Mouse (Mus musculus) ovary, postnatal 10 days (tissue): ENCODE results near the gene Arhgap32.
"Not testable (repeated sequence)": the region's sequence is repeated elsewhere in the genome, so short reads cannot be mapped to it uniquely, and the experiment has no call there.

ENCODE experiments used
- DNase-seq: peaks from one replicate; pipeline ENCODE4 v3.0.0; 2022; ENCODE audit warnings: low spot score

Arhgap32 gene

DNA sequence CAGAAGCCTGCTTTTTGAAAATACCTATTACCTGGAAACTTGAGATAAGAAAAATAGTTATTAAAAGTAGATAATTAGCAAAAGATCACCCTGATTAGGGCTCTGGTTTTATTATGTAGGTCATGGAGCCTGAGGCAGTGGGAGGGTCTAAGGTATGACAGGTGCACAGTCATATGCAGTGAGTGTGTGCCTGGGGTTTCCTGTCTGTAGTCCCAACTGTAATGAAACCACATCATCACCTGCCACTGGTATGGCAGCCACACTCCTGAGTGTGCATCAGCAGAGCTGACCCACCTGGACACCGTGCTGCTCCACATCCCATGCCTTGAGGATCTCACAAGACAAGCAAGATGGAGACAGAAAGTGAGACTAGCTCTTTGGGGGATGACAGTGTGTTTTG lies at the start of gene Arhgap32:
Gene Arhgap32 (plus strand): TSS at position 351 of the 400 bp plus-strand sequence.
- DNase-seq, result no peak

DNA sequence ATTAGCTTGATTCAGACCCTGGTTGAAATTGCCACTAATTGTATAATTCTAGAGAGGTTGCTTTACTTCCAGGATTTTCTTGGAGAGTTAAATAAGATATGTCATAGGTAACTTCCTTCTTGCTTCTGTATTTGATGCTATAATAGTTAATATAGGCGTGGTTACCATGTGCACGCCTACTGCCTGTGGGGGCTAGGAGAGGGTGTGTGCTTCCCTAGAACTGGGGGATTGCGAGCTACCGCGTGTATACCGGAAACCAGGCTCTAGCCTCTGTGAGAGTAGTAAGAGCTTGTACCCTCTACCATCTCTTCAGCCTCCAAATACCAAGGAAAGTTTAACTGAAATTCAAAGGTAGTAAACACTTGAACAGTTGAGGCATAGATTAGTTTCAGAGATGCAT lies 43.2 kb upstream of the Arhgap32 start:
- DNase-seq, result no peak

DNA sequence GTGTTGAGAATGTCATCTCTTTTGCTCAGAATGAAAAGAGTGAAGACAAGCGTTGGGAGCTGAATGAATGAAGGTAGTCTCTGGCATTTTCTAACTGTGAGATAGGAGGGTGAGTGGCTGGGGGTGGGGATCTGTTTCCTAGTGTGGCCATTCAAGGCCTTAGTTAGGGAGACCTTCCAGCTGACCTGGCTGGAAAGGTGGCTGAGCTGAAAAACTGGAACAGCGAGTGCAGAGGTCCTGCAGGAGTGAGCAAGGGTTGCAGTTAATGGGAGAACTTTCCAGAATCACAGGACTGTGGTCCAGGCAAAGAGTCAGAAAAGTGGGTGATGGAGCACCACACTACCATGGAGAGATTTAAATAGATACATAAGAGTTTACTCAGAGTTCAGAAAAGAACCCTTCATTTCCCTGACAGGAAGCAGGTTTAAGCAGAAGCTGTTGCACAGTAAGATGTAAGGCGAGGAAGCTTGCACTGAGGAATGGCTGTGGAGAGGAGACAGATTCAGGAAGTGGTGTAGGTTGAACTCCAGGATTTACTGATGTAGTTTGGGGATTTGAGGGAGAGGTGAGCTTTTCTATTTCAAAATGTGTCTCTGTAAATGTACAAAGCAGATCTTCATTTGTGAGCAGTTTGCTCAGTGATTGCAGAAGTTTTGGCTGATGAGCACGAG lies 27.7 kb upstream of the Arhgap32 start:
- no peak for DNase-seq

DNA sequence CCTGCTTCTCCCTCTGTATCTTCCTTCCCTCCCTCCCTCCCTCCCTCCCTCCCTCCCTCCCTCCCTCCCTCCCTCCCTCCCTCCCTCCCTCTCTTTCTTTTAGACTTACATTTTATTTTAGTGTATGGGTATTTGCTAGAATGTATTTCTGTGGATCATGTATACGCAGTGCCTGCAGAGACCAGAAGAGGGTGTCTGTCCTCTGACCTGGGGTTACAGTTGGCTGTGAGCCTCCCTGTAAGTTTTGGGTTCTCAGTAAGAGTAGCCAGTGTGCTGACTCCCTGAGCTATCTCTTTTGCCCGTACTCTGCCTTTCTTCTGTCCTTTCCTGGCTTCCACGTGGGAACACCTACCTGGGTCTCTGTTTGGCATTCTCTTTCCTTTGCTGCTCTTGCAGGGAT lies 27.1 kb upstream of the Arhgap32 start:
- no peak for DNase-seq

DNA sequence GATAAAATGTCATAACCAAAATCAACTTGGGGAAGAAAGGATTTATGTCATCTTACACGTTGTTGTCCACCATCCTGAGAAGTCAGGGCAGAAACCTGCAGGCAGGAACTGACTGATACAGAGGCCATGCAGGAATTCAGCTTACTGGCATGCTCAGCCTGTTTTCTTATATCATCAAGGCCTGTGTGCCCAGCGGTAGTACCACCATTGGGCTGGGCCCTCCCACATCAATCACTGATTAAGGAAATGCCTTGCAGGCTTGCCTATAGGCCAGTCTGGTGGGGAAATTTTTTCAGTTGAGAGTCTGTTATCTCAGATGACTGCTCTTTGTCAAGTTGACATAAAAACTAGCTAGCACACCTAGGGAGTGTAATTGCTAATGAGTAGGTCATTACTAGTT lies 22.5 kb upstream of the Arhgap32 start:
- no peak for DNase-seq

DNA sequence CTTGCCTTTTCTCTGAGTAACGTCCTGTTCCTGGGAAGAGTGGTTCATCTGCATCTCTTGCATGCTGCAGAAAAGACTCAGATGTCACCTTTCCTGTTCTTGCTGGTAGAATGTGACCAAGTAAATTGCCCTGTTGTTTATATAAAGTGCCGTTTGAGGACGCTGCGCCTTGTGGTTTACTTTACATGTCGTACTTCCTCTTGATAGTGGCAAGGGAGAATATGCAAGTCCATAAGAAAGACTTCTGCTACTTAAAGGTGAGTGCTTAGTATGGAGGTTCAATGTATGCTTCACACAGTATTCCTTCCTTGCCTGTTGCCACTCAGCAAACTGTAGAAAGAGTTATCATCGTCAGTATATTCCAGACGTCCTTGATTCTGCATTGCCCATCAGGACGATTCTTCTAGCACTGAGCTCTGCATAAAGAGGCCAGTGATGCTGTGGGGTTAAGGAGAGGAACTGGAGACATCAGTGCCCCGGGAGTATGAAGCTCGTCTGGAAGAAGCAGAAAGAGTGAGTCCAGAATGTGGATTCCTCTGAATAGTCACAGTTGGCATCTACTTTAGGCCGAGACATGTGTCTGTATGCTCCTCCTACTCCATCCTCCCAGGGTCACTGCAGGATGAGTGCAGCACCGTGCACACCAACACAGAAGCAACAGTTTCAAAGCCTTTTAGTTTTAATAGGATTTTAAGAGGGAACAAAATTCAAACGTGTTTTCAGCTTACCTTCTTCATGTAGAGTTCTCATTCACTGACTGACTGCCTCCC lies 21.4 kb upstream of the Arhgap32 start:
- no peak for DNase-seq

DNA sequence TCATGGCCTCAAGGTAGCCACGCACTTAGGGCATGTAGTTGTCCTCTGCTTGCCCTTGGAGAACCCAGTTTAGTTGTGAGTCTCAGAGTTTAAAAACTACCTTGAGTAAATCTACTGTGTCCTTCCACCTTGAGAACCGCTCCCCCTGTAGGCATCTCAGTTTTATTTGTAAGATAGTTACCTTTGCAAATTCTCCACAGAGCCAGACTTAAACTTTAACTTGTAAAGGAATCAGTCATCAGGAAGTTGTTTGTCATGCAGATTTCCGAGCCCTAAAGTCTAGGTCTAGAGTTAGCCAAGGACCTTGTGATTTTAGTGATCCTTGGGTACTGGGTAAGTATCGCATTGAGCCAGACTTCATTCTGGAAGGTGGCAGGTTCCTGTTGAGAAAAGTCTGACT lies 20.4 kb upstream of the Arhgap32 start:
- DNase-seq, result no peak

DNA sequence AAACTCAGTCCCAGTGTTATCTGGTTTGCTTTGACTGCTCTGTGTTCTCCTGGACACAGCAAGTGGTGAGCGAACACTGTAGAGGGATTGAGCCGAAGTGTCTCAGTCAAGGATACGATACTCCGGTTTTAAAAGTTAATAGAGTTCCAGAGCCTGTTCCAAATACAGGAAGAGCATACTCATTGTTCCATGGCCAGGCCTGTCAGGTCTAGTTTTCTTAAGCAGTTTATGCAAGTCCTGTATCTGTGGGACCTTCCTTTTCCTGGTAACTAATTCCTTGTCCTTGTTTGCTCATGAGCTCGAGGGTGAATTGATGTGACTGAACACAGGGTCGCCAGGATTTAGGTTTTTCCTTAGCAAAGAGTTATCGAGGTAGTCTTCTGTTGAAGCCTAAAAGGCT lies 19.4 kb upstream of the Arhgap32 start:
- no peak for DNase-seq

DNA sequence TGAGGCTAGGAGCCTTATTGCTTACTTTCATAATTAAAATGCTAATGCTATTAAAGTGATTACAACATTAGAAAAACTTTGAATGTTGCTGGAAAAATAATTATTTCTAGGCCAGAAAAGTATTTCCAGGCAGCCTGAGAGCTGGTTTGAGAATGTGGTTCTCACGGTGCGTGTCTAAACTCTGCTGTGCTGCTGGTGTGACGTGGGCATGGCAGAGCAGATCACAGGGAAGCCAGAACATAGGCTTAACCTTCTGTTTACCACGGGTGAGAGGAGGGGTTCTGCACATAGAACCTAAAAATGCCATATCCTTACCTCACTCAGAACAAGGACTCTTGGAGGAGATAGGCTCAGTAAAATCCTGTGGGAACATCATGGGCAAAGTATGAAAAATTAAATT lies 18.8 kb upstream of the Arhgap32 start:
- DNase-seq, result no peak

DNA sequence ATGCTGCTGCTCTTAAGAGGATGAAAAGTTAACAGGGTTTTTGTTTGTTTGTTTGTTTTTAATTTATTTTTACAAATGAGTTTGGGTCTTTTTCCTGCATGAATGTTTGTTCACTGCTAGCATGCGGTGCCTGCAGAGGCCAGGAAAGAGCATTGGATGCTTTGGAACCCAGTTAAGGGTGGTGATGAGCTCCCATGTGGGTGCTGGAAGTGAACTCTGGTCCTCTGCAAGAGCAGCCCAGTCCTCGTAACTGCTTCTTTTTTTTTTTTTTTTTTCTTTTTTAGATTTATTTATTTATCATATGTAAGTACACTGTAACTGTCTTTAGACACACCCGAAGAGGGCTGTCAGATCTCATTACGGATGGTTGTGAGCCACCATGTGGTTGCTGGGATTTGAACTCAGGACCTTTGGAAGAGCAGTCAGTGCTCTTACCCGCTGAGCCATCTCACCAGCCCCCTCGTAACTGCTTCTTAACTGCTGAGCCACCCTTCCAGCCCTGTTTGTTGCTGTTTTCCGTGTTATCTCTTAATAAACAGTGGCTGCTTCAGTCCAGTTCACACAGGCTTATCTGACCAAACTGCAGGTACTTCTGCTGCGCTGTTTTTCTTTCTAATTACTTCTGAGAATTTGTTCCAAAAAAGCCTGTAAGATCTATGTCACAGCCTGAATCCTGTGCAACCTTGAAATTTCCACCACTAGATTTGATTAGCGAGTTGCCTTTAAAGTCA lies 17.3 kb upstream of the Arhgap32 start:
- no peak for DNase-seq

DNA sequence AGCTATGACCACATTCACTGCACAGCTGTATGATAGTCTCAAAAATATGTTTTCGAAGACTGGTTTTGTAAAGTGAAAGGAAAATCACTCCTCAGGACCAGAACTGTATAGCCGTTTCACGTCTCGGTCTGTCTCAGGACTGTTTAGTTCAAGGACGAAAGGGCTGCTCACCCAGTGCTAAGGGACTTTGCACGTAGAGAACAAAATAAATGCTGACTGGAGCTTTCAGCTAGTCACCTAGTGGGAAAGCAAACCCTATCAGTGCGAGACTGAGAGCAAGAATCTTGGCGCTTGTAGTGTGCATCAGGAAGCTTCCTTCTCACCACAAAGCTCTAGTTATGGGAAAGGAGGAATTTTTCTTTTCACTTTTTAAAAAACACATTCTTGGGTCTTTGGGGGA lies 15.4 kb upstream of the Arhgap32 start:
- DNase-seq, result no peak

DNA sequence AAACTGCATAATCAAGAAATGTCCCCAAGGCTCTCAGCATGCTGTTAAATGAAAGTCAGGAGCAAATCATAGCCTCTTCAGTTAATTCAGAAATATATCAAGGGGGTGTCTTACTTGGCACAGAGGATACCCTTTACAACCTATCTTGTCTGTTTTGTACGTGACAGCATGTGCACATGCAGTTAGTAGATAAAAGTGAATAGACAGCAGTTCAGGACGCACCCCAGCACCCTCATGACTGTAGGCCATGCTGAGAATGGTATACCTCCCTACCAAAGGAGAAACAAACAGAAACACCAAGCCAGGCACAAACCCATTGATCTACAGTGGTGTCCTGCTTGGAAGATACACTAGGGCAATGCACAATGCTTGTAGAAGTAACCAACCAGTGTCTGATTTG lies 14.4 kb upstream of the Arhgap32 start:
- no peak for DNase-seq

DNA sequence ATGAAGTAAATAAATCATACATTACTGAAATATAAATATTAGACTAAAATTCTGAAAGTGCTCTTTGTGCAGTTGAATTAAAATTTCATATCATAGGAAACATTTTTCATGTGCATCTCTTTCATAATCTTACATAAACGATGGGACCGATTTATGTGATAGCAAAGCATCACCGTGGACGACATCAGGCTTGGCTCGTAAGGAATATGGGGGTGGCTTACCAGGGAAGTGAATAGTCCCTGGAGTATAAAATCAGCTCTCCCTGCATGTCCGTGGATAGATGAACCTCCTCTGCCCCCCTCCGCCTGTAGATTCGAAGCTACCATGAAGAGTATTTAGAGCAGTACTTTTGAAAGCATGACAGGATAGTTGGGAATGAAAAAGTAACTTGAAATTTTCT lies 11.3 kb upstream of the Arhgap32 start:
- DNase-seq, result no peak

DNA sequence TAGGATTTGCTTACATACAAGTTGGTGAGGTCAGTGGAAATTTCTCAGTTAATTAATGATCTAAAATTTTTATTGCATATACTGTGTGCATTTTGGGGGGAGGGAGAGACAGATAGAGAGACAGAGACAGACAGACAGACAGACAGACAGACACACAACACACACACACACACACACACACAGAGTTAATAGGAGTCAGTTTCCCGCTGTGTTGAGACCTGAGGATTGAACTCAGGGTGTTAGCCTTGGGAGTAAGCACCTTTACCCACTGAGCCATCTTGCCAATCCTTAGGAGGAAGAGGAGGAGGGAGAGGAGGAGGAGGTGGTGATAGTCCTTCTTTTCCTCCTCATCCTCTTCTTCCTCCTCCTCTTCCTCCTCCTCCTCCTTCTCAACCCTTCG lies 5.6 kb upstream of the Arhgap32 start:
- DNase-seq, result no peak

DNA sequence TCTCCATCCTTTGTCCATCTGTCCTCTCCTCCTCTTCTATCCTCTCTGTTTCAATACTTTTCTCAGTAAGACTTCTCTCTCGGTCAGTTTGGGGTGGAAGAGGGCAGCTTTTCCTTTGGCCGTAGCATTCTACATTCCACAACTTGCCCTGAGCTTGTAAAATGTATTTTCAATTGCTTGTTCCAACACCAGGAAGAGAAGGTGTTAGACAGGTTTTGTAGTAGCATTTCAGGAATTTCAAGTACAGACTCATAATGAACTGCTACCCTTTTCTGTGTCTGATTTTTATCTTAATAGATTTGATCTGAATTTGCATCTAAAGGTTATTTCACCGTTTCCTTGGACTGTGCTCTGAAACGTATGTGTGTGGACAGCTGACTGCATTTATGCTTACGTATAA lies 336 bp downstream of the Arhgap32 start:
- DNase-seq, result no peak

DNA sequence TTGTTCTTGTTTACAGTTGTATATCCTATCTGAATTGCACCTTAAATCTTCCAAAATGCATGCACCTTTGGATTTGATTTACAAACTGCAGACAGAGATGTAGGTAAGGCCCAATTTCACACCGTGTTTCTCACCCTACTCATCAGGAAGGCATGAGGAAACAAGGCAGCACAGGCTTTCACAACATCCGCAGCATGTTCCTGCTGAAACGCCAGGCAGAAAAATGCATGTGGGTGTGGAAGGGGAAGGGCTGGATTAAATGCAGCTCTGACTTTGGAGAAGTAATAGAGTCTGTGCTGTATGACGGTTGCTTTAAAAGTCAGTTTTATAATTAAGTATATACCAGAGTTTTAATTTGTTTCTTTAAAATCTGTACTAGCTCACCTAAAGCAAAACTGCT lies 1.9 kb downstream of the Arhgap32 start:
- DNase-seq, result no peak

DNA sequence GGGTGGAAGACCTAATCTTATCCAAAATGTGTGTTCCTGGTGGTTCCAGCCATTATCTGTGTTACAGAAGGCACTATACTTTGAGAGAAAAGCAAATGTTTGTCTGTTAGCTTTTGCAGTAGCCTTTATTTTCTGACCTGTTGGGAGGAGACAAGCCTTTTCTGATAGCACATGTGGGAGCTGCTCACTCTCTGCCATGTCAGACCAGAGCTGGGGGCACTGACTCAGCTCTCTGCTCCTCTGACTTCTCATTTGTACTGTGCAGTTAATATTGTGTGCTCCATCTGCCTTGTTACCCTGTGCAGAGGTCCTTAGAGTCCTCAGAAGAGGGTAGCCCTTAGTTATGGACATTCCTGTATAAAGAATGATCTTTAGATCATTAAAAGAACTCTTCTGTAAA lies 2.5 kb downstream of the Arhgap32 start:
- DNase-seq, result no peak

DNA sequence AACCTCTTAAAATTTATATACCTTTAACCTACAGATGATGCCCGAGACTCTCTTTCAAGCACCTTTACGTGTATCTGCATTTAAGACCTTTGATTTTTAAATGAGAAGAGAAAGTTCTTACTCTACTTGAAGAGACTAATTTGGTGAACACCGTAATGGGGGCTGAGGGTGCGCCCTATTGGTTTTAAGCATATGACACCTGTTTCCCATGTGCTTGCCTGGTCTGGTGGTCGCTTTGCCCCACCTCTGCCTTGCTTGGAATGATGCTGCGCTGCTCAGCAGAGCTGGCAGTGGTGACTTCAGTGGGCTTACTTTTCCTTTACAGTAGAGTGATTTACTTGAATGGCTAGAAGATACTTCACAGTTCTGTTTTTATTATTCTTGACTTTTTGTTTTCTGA lies 3.6 kb downstream of the Arhgap32 start:
- no peak for DNase-seq

DNA sequence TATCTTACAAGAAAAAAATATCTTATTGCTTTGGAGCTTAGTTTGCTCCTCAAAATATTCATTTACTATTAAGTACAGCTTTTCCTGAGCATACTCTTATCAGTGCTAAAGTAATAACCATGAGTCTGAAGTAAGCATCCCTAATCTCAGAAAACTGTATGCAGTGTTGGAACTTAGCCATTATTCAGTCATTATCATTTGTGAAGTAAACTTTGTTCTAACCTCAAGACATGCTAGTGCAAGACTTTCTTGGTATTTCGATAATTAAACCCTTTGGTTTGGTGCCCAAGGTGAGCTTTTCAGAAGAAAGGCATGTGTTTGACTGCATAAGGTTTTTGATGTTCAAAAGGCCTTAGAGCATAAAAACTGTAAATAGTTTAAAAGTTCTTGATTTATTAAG lies 4.2 kb downstream of the Arhgap32 start:
- no peak for DNase-seq

DNA sequence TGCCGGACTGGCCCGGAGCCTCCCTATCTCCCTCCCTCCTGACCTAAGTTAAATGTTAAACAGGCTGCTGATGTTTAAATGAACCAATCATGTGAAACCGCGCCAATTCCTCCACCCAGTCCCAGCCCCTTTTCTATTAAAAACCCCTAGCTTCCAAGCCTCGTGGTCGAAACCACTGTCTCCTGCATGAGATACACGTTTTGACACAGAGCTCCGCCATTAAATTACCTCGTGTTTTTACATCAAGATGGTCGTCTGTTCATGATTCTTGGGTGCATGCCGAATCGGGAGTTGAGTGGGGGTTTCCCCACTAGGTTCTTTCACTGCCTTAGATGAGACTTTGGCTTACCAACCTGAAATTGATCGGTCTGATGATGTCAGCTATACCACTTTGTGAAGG lies 5.3 kb downstream of the Arhgap32 start:
- DNase-seq, result not testable (repeated sequence)

DNA sequence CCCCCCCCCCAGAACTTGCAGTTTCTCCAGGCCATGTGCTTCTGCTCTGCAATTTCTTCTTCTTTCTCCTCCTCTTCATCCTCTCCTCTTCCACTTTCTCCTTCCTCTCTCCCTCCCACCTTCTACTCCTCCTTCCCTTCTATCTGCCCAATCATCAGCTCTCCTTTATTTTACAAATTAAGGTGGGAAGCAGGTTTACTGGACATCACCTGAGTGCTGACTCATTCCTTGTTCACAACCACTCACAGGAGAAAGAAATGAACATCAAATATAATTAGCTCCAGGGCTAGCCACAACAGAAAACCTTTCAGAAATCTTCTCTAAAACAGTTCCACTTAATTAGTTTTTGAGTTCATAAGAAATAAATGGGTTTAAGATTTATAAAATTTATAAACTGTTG lies 20.3 kb downstream of the Arhgap32 start:
- DNase-seq, result no peak

DNA sequence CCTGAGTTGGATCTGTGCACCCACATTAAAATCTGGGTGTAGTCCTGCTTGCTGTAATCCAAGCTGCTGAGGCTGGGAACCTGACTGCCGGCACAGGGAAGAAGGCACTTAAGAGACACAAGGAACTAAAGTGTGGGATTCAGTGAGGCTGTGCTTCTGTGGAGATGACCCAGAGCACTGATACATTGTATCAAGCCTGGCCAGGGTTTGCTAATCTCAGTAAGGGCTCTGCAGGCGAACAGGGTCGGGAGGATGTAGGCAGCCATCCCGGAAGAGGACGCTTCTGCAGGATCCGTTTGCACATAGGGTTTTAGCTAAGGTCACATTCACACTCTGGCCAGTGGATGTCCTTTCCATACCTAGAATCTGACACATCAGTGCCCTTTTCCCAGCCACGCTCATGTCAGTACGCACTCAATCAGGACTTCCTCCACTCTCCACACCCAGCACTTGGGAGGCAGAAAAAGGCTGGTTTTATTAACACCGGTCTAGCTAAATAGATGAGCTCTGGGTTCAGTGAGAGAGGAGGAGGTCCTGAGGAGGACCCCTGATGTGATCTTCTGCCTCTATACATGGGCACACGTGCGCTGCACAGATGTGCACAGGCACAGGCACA lies 20.9 kb downstream of the Arhgap32 start:
- DNase-seq, result no peak
